Mouse (Mus musculus) lung, embryonic 16.5 days (tissue): Measurements from ENCODE around the gene Oas1c. TPM values are rescaled to one million over a fixed set of nuclear protein-coding genes. Genes with fewer than 3 reads are reported as not detected.

Experiments used
- ATAC-seq: fragments of 200-750 bp; cut with Nextera tagmentation; 2 replicates; pipeline ENCODE4 v1.8.0; 2017; ENCODE audit warnings: low read depth, mild to moderate bottlenecking, moderate library complexity
- H3K27ac ChIP-seq: fragments of 300-500 bp; sonication (generic); 2 replicates; pipeline ENCODE4 v1.5.1; 2014; ENCODE audit warnings: mild to moderate bottlenecking, control low read depth, low read length
- H3K27me3 ChIP-seq: fragments of 300-500 bp; sonication (generic); 2 replicates; pipeline ENCODE4 v1.6.1; 2014; ENCODE audit warnings: low read depth, low read length, mixed read lengths; ENCODE audit not compliant: control insufficient read depth, insufficient read depth
- H3K36me3 ChIP-seq: fragments of 300-500 bp; sonication (generic); 2 replicates; pipeline ENCODE4 v1.6.1; 2014; ENCODE audit warnings: low read length; ENCODE audit not compliant: control insufficient read depth, insufficient read depth
- H3K4me1 ChIP-seq: fragments of 300-500 bp; sonication (generic); replicated peaks from 2 replicates; pipeline ENCODE4 v1.6.1; 2014; ENCODE audit warnings: low read length, mixed read lengths; ENCODE audit not compliant: control insufficient read depth, insufficient read depth
- H3K4me2 ChIP-seq: fragments of 300-500 bp; sonication (generic); 2 replicates; pipeline ENCODE4 v1.6.1; 2014; ENCODE audit warnings: low read depth, low read length, control low read depth
- H3K4me3 ChIP-seq: fragments of 300-500 bp; sonication (generic); 2 replicates; pipeline ENCODE4 v1.5.1; 2014; ENCODE audit warnings: mild to moderate bottlenecking, low read length, control low read depth
- H3K9ac ChIP-seq: fragments of 300-500 bp; sonication (generic); 2 replicates; pipeline ENCODE4 v1.6.1; 2014; ENCODE audit warnings: low read length, control low read depth
- H3K9me3 ChIP-seq: fragments of 300-500 bp; sonication (generic); 2 replicates; pipeline ENCODE4 v1.6.1; 2016; ENCODE audit warnings: low read length; ENCODE audit not compliant: control insufficient read depth
- WGBS: fragments of 180-500 bp; shearing (Covaris S2); extraction: QIAGEN DNeasy Blood & Tissue Kit; methylation state at CpG from one replicate; pipeline ENCODE4 v1.1.7; 2014; 5-methylcytosine and 5-hydroxymethylcytosine counted together
- microRNA-seq: library from miRNA; unstranded; fragments of <30 nt; microRNA quantifications from one replicate; pipeline ENCODE4, GENCODE M21; 2016
- polyA plus RNA-seq: library from polyadenylated mRNA; unstranded; fragments of >200 nt; fragmentation: Nextera tagmentation; extraction: Ambion mirVana; gene quantifications from 2 replicates; pipeline ENCODE4 v1.2.1, GENCODE M21; 2015

The Oas1c gene
- polyA plus RNA-seq, 1 experiment from 2014 or later, result 0.69 TPM

- 40% methylated on average over 3 of the region's 3 CpGs for WGBS
- Histone ChIP-seq H3K27ac (no peak overlapping the region), H3K27me3 (no peaks in the 10 kb centered on the region), H3K36me3 (no peaks in the 10 kb centered on the region), H3K9ac (no peak overlapping the region), H3K4me1 (no peaks in the 10 kb centered on the region), H3K4me3 (no peak overlapping the region), H3K4me2 (no peak overlapping the region), H3K9me3 (no peaks in the 10 kb centered on the region)
- no peak for ATAC-seq
These were observed 42.9 kb downstream of the Oas1c start for GRCm38 (mm10) chr5:120769396-120769795.

GRCm38 (mm10) chr5:120765010-120765409 lies 47.3 kb downstream of the Oas1c start:
- Histone ChIP-seq H3K9me3 (no peaks in the 10 kb centered on the region), H3K36me3 (no peaks in the 10 kb centered on the region), H3K4me2 (no peak overlapping the region), H3K9ac (no peak overlapping the region), H3K4me1 (no peaks in the 10 kb centered on the region), H3K27ac (no peak overlapping the region), H3K4me3 (no peak overlapping the region), H3K27me3 (no peaks in the 10 kb centered on the region)
- 61% methylated on average over 8 of the region's 8 CpGs for WGBS
- no peak for ATAC-seq

- no peaks in the 10 kb centered on the region for H3K4me1 ChIP-seq
- WGBS, result 20% methylated on average over 6 of the region's 6 CpGs
- no peaks in the 10 kb centered on the region for H3K36me3 ChIP-seq
- no peak overlapping the region for H3K4me3 ChIP-seq
- H3K27ac ChIP-seq, result no peak overlapping the region
- no peaks in the 10 kb centered on the region for H3K27me3 ChIP-seq
- no peak for ATAC-seq
- no peaks in the 10 kb centered on the region for H3K9me3 ChIP-seq
- no peak overlapping the region for H3K4me2 ChIP-seq
- no peak overlapping the region for H3K9ac ChIP-seq
These were observed 50.4 kb downstream of the Oas1c start for GRCm38 (mm10) chr5:120761901-120762300.

GRCm38 (mm10) chr5:120754215-120754614 lies 58.1 kb downstream of the Oas1c start:
- H3K27ac ChIP-seq, result no peak overlapping the region
- ATAC-seq, result no peak
- no peak overlapping the region for H3K4me3 ChIP-seq
- H3K9ac ChIP-seq, result no peak overlapping the region
- 90% methylated on average over 4 of the region's 4 CpGs for WGBS
- H3K36me3 ChIP-seq, result no peaks in the 10 kb centered on the region
- no peak overlapping the region for H3K4me2 ChIP-seq
- H3K4me1 ChIP-seq, result no peaks in the 10 kb centered on the region
- no peaks in the 10 kb centered on the region for H3K27me3 ChIP-seq
- no peaks in the 10 kb centered on the region for H3K9me3 ChIP-seq

- Histone ChIP-seq H3K9ac (no peak overlapping the region), H3K4me3 (no peak overlapping the region), H3K36me3 (no peaks in the 10 kb centered on the region), H3K4me2 (no peak overlapping the region), H3K9me3 (no peaks in the 10 kb centered on the region), H3K4me1 (no peaks in the 10 kb centered on the region), H3K27ac (no peak overlapping the region), H3K27me3 (no peaks in the 10 kb centered on the region)
- no peak for ATAC-seq
- WGBS, result 66% methylated on average over 3 of the region's 3 CpGs
These were observed 59.5 kb downstream of the Oas1c start for GRCm38 (mm10) chr5:120752786-120753185.

- 69% methylated on average over 3 of the region's 3 CpGs for WGBS
These were observed 61.1 kb downstream of the Oas1c start for GRCm38 (mm10) chr5:120751206-120751605.

More at GRCm38 (mm10) chr5:120751206-120751605, 61.1 kb downstream of the Oas1c start:
- ATAC-seq, result no peak
- no peak overlapping the region for H3K27ac ChIP-seq
- no peaks in the 10 kb centered on the region for H3K9me3 ChIP-seq
- no peak overlapping the region for H3K4me2 ChIP-seq
- no peaks in the 10 kb centered on the region for H3K27me3 ChIP-seq
- H3K4me1 ChIP-seq, result no peaks in the 10 kb centered on the region
- H3K4me3 ChIP-seq, result no peak overlapping the region
- H3K9ac ChIP-seq, result no peak overlapping the region
- H3K36me3 ChIP-seq, result no peaks in the 10 kb centered on the region

Small RNA genes lying within 50 kb of the gene (microRNA-seq; reads per million reads assigned to microRNA genes)
- gene Gm22907, result not detected

Other genes with a start within 250 kb of the Oas1c start
- 17.8 and 18.0 TPM in 2 replicates for gene Tpcn1, start 223.8 kb downstream of the Oas1c start, polyA plus RNA-seq
- gene Iqcd, start 223.5 kb downstream of the Oas1c start, polyA plus RNA-seq, result 1.2 and 1.9 TPM in 2 replicates
- 13.8 and 14.0 TPM in 2 replicates for gene Rita1, start 199.9 kb downstream of the Oas1c start, polyA plus RNA-seq
- 36.8 and 37.8 TPM in 2 replicates for gene Ddx54, start 199.8 kb downstream of the Oas1c start, polyA plus RNA-seq
- 0.94 and 1.5 TPM in 2 replicates for gene Cfap73, start 178.3 kb downstream of the Oas1c start, polyA plus RNA-seq
- gene Rasal1, start 163.7 kb downstream of the Oas1c start, polyA plus RNA-seq, result 0.18 and 0.44 TPM in 2 replicates
- gene Dtx1, start 100.6 kb downstream of the Oas1c start, polyA plus RNA-seq, result 2.4 and 3.2 TPM in 2 replicates
- 0.23 and 0.29 TPM in 2 replicates for gene Oas2, start 62.7 kb downstream of the Oas1c start, polyA plus RNA-seq
- gene Oas3, start 34.9 kb downstream of the Oas1c start, polyA plus RNA-seq, result 0.10 and 0.11 TPM in 2 replicates
- not detected in 2 replicates for gene Oas1e, start 17.0 kb downstream of the Oas1c start, polyA plus RNA-seq
- not detected in 2 replicates for gene Oas1f, start 34.9 kb upstream of the Oas1c start, polyA plus RNA-seq
- gene Oas1h, start 48.9 kb upstream of the Oas1c start, polyA plus RNA-seq, result not detected in 2 replicates
- gene Oas1g, start 75.1 kb upstream of the Oas1c start, polyA plus RNA-seq, result 0.20 and 0.21 TPM in 2 replicates
- gene Oas1a, start 95.0 kb upstream of the Oas1c start, polyA plus RNA-seq, result 1.0 and 1.5 TPM in 2 replicates
- not detected in 2 replicates for gene Oas1d, start 102.0 kb upstream of the Oas1c start, polyA plus RNA-seq
- 0.06 and 0.10 TPM in 2 replicates for gene Rph3a, start 197.6 kb upstream of the Oas1c start, polyA plus RNA-seq